Mouse (Mus musculus): ENCODE results near the gene Rfx6.

Rfx6 gene

DNA sequence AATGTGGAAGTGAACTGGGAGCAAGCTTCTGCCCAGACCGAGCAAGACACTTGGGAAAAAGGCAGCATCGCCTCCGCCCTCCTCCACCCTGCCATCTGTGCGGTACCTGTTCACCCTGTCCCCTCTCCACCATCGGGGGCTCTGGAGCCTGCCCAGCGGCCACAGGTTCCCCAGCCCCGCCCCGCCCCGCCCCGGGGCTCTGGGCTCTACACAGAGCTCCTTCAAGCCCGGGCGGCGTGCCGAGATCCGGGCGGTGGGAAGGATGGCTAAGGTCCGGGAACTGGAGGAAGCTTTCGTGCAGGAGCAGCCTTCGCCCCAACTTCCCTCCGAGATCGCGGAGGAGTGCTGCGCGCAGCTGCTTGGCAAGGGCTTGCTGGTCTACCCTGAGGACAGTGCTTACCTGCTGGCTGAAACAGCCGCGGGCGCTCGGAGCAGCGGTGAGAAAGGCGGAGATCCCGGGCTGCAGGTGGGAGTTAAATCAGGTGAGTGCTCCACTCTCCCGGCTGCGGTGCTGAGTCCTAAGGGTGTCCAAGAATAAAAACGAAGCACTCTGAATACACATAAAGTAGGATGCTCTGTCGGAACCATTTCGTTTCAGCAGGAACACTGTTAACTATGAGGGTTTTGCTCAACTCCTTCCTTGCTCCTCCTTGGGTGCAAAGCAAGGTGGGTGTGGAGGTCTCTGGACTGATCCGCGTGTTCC lies at the start of gene Rfx6:
Gene Rfx6, plus strand, starts transcription at position 209 of the 703 bp plus-strand sequence.
- no peak for DNase-seq (ENCODE audit: low read depth, low spot score)

DNA sequence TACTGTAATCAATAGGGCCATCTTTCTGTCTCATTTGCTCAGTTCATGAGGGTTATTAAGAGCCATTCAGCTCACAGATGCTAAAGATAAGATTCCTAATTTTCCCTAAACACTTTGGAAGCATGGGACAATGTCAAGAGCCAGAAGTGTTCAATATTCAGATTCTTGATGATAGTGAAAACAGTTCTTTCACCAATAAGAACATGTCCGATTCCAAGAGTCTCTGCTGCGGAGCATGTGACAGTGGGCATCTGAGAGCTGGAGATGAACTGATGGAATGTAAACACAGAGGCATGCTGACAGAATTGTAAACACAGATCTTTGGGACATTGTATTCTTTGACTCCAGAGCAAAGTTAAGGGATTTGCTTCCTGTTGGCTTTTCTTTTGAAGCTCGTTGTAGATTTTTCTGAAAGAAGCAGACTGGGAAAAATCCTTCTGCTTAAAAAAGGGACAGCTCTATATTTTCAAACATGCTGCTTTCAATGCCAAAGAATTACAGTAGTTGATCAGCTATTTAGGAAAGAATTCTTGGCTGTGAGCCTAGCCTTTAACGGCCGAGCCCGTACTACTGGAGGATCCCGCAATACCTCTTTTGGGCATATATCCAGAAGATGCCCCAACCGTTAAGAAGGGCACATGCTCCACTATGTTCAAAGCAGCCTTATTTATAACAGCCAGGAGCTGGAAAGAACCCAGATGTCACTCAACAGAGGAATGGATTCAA lies 46.0 kb upstream of the Rfx6 start, which contains the start of gene Gprc6a:
Gene Gprc6a, minus strand, starts transcription at position 51 of the 726 bp plus-strand sequence.
- DNase-seq (ENCODE audit: low read depth, low spot score) = no peak

GRCm38 (mm10) chr10:51649506-51650221 lies 27.9 kb upstream of the Rfx6 start:
- DNase-seq (ENCODE audit: low read depth, low spot score) = no peak

DNA sequence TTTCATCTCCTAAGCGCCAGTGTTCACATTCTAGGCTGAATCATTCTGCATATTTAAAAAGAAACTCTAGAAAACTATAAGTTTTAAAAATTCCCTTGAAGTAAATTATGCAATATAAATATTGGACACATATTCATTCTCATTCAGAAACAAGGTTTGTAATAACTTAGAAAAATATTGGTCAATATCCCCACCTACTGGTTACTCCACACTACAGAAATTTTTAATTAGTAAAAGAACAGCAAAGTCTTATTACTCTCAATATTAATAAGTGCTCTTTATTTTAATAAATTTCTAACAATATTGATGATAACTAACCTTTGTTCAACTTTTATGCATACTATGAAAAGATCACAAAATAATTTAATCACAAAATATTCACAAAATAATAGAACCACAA lies 20.2 kb upstream of the Rfx6 start:
- no peak for DNase-seq (ENCODE audit: low read depth, low spot score)

GRCm38 (mm10) chr10:51669334-51669733 lies 8.2 kb upstream of the Rfx6 start:
- no peak for DNase-seq (ENCODE audit: low read depth, low spot score)

DNA sequence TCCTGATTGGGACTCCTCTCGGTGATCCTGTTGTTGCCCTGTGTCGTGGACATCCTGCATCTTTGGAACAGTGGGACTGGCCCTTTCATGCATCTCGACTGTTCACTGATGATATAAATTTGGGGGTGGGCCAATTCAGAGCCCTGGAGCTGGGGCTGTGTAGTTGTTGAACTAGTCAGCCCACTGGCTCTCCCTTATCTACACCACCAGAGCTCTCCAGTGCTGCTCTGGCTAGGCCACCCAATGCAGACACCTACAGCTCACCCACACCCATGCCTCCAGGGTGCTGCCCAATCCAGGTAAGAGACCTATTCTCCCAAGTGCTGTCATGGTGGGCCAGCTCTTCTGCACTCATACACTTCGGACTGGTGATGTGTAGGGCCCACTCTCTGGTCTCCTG lies 6.0 kb upstream of the Rfx6 start:
- DNase-seq (ENCODE audit: low read depth, low spot score) = no peak

DNA sequence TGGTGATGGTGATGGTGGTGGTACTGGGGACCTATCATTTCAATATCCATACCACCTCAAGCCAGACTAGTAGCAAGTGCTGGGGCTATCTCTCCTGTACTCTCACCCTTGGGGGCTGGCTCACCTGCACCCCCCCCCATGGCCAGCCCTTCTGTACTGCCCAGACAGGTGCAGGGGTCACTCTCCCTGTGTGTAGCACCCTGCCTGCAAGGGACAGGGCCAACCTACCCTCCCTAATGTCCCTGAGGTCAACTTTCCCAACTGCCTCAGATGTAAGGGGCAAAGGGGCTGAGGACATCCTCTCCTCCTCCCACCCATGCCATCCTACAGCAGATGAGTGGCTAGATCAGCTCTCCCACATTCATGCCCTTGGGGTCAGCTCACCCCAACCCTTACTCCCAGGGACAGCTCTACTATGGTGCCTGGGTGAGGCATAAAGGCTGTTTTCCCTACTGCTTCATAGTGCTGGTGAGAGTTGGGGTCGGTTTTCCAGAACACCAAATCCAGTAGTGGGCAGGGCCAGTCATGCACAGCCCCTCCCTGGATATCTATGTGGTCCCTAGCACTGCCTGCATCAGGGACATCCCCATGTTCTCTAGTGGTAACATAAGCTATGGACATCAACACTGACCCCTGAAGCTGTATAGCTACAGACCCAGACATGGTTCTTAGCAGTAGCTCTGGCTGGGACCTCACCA lies 5.3 kb upstream of the Rfx6 start:
- DNase-seq (ENCODE audit: low read depth, low spot score) = no peak

GRCm38 (mm10) chr10:51678251-51678639 lies 689 bp downstream of the Rfx6 start:
- DNase-seq (ENCODE audit: low read depth, low spot score) = no peak

DNA sequence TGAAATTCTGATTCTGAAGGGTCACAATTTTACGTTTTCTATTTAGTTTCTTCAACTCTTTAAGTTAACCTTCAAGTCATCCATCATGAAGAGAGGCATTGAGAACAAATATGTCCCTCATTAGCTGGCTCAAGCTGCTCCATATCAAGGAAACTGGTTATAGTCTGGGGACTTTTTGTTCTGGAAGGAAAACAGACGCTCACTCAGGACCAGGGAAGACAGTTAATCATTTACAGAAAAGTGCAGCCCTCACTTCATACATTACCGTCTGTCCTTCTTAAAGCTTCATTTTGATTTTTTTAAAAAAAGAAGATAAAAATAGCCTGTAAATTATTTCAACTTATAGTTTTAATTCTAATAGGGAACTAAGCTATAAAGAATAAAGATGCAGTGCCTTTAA lies 43.3 kb downstream of the Rfx6 start:
- DNase-seq (ENCODE audit: low read depth, low spot score) = no peak

DNA sequence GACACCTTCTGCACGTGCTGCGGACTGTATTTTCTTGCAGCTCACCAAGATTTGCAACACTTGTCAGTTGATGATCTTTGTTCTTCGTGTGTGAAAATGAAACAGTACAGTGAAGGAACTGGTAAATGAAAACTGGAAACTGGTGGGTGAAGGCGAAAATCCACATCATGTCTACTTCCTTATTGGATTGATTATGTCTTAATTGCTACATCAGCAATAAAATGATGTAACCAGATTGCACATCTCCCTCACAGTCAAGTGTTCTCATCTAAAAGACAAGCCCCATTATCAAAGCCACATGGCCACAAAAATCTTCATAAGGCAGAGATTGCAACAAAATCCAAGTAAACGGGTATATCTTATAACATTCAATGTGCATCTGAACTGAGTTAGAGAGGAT lies 83.9 kb downstream of the Rfx6 start:
- no peak for DNase-seq (ENCODE audit: low read depth, low spot score)

DNA sequence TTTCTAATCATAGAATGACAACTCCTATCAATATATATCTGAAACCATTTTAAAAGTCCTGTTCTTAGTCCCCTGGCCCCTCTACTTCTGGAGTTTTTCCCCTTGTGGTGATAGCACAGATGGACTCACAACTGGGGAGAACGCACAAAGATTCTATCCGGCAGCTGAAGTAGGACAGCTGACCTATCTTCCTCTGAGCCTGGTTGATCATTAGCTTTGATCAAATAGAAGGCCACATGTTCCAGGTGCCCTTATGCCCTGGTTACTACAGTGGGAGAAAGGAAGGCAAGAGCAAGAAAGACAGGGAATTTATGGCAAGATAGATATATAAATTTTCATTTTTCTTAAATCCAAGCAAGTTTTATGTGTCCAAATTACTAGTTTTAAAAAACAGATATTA lies 85.7 kb downstream of the Rfx6 start:
- DNase-seq (ENCODE audit: low read depth, low spot score) = no peak

DNA sequence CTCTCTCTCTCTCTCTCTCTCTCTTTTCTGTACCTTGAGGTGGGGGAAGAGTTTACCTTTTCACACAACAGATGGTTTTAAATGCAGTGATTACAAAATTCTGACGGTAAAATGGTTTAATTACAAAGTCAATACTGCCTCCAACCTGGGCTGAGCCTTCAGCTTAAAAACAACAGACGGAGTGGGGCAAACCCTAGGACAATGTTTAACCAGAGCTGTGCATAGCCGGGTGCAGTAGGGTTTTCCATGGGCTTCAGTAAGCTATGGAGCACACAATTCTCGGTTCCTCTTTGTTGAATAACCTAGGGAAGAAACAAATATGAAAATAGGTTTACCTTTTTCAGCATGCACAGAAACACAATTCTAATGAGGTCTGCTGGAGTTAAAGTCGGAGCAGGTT lies 90.9 kb downstream of the Rfx6 start:
- DNase-seq (ENCODE audit: low read depth, low spot score) = no peak

DNA sequence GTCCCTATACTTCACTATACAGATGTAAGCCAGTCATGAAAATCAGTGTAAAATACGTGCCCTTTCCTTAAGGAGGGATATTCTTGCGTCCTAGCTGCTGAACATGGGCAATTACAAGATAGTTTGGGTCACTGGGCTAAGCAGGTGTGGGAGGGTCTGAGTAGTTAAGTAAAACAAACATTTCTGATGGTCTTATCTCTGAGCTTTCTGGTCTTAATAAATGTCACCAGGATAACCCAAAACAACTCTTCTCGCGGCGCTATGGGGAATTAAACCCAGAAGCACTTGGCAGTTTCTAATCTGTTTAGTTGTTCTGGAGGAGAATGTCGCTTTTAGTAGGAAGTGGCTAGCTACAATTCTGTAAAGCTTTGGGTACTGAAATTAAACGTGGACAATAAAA lies 91.7 kb downstream of the Rfx6 start:
- DNase-seq (ENCODE audit: low read depth, low spot score) = no peak

DNA sequence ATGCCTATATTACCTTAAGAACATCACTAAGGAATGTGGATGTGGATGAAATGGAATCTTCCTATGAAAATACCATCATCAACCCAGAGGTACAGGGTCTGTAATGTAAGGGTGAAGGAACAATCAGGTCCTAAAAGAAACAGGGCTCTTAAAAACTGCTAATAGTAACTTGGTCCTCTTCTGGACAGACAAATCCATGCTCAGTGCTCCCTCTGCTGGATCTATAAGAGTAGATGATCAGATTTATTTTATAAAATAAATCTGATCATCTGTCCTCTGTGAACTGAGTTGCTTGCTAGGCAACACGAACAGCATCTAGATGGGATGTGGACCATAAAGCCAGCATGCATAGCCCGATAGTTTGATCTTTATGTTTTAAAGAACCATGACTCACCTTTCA lies 102.1 kb downstream of the Rfx6 start:
- no peak for DNase-seq (ENCODE audit: low read depth, low spot score)

Measured in CD4-positive helper T cell, adult 2 months (primary cell).